Mouse (Mus musculus) intestine, embryonic 14.5 days (tissue): ENCODE data around the gene Map2k3. TPM values are rescaled to one million over a fixed set of nuclear protein-coding genes. Genes with fewer than 3 reads are reported as not detected.
A peak's percentile ranks its signal among the peaks of the same experiment; 100 is the strongest.

Experiments used
- ATAC-seq: fragments of 200-750 bp; cut with Nextera tagmentation; replicated peaks from 2 replicates; pipeline ENCODE4 v1.8.0; 2017; ENCODE audit warnings: low read depth, moderate number of reproducible peaks, moderate TSS enrichment, moderate library complexity; ENCODE audit not compliant: low FRiP score, low TSS enrichment
- DNase-seq: peaks from one replicate; pipeline ENCODE4 v3.0.0-alpha.2; 2018; ENCODE audit warnings: low spot score
- H3K27ac ChIP-seq: fragments of 300-500 bp; sonication (generic); 2 replicates; pipeline ENCODE4 v1.5.1; 2014; ENCODE audit warnings: low read depth, mild to moderate bottlenecking, control low read depth
- H3K27me3 ChIP-seq: fragments of 300-500 bp; sonication (generic); replicated peaks from 2 replicates; pipeline ENCODE4 v1.6.1; 2014; ENCODE audit warnings: low read length, control low read depth; ENCODE audit not compliant: control insufficient read depth, insufficient read depth
- H3K36me3 ChIP-seq: fragments of 300-500 bp; sonication (generic); 2 replicates; pipeline ENCODE4 v1.6.1; 2014; ENCODE audit warnings: low read length, control low read depth; ENCODE audit not compliant: control insufficient read depth, insufficient read depth
- H3K4me1 ChIP-seq: fragments of 300-500 bp; sonication (generic); replicated peaks from 2 replicates; pipeline ENCODE4 v1.6.1; 2014; ENCODE audit warnings: low read length, control low read depth, mixed read lengths; ENCODE audit not compliant: control insufficient read depth, insufficient read depth
- H3K4me2 ChIP-seq: fragments of 300-500 bp; sonication (generic); 2 replicates; pipeline ENCODE4 v1.6.1; 2014; ENCODE audit warnings: low read length
- H3K4me3 ChIP-seq: fragments of 300-500 bp; sonication (generic); 2 replicates; pipeline ENCODE4 v1.5.1; 2014; ENCODE audit warnings: low read depth, low read length, control low read depth, mixed read lengths
- H3K9ac ChIP-seq: fragments of 300-500 bp; sonication (generic); 2 replicates; pipeline ENCODE4 v1.6.1; 2014; ENCODE audit warnings: mild to moderate bottlenecking, low read length
- H3K9me3 ChIP-seq: fragments of 300-500 bp; sonication (generic); 2 replicates; pipeline ENCODE4 v1.6.1; 2016; ENCODE audit warnings: low read length, control low read depth; ENCODE audit not compliant: control insufficient read depth
- WGBS: fragments of 180-500 bp; shearing (Covaris S2); extraction: QIAGEN DNeasy Blood & Tissue Kit; methylation state at CpG from one replicate; pipeline ENCODE4 v1.1.7; 2014; 5-methylcytosine and 5-hydroxymethylcytosine counted together
- polyA plus RNA-seq: library from polyadenylated mRNA; unstranded; fragments of >200 nt; fragmentation: Nextera tagmentation; extraction: Ambion mirVana; gene quantifications from 2 replicates; pipeline ENCODE4 v1.2.1, GENCODE M21; 2014

Gene Map2k3
- polyA plus RNA-seq, 1 experiment from 2014 or later = 94.5 TPM

DNA sequence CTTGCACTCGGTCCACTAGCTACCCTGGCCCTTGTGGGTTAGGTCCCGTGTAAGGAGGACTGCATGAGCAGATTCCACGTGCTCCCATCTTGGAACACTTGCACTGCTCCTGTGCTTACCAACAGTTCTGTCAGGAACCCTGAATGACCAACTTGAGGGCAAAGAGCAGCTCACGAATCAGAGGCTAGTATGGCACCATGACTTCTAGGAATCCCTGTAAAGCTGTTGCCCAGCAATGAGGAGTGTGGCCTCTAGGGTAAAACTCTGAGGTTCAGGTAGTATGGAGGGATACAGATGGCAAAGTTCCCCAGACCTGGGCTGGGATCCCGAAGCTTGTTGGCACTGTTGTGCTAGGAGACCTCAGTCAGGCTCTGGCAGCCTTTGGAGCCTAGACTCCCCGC, 28.2 kb upstream of the Map2k3 start:
- Histone ChIP-seq H3K9me3 (no peaks in the 10 kb centered on the region), H3K4me2 (no peak overlapping the region), H3K9ac (no peak overlapping the region), H3K36me3 (peaks cover 29% of the 10 kb centered on the region), H3K4me1 (no peaks in the 10 kb centered on the region), H3K27me3 (no peaks in the 10 kb centered on the region), H3K4me3 (no peak overlapping the region), H3K27ac (no peak overlapping the region)
- 87% methylated on average over 6 of the region's 6 CpGs for WGBS
- DNase-seq (no peak), ATAC-seq (no peak)

DNA sequence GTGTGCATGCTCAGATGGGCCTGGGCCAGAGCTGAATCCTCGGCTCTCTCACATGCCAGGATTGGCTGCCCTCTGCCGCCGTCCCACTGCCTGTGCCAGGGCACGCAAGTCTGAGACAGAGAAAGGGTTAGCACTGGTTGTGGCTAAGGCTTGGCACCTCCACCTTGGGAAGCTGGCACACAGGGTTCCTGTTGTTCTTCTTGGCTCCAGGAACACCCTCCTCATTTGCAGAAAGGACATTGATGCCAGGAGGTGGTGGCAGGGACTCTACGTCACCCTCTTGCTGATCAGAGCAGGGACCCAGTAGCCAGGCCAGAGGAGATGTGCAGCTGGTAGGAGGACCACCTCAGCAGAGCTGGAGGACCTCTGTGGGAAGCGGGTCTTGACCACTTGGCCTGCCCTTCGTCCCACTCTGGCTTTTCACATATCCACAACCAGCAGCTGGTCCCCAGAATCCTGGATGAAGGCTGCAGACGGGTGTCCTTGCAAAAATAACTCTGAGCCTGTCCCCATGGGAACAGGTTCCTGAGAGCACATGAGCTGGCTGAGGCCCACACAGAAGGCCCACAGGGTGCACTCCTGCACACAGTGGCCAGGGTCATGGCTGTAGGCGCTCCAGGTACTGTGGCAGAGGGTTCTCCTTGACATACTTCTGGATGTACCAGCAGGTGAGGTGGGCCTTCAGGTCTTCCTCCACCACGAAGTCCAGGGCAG, 26.3 kb upstream of the Map2k3 start:
- no peak for ATAC-seq
- 91% methylated on average over 10 of the region's 10 CpGs for WGBS
- Histone ChIP-seq H3K9ac (no peak overlapping the region), H3K4me2 (no peak overlapping the region), H3K27ac (no peak overlapping the region), H3K36me3 (peaks cover 29% of the 10 kb centered on the region), H3K9me3 (no peaks in the 10 kb centered on the region), H3K4me3 (no peak overlapping the region), H3K27me3 (no peaks in the 10 kb centered on the region), H3K4me1 (no peaks in the 10 kb centered on the region)
- DNase-seq = no peak

DNA sequence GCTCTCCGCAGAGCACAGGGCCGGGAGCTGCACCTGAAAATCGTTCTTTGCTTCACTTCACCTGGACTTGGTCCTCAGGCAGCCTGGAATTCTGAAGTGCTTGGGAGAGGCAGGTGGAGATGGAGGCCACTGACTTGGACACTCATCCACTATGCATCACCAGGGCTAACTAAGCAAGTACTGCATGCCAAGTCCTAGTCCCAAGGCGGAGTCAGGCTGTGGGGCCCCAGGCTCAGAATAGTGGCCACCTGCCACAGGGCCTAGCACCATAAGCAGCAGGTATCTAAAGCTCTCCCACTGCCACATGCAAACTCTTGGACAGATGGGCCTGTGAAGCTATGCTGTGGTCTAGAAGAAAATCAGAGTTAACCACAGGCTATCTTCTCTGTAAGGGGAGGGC, 25.4 kb upstream of the Map2k3 start:
- H3K9ac ChIP-seq = no peak overlapping the region
- H3K4me2 ChIP-seq = no peak overlapping the region
- no peaks in the 10 kb centered on the region for H3K9me3 ChIP-seq
- 93% methylated on average over 4 of the region's 4 CpGs for WGBS
- no peak overlapping the region for H3K27ac ChIP-seq
- H3K4me3 ChIP-seq = no peak overlapping the region
- peaks cover 29% of the 10 kb centered on the region for H3K36me3 ChIP-seq
- no peak for ATAC-seq
- no peaks in the 10 kb centered on the region for H3K4me1 ChIP-seq
- no peaks in the 10 kb centered on the region for H3K27me3 ChIP-seq
- no peak for DNase-seq

DNA sequence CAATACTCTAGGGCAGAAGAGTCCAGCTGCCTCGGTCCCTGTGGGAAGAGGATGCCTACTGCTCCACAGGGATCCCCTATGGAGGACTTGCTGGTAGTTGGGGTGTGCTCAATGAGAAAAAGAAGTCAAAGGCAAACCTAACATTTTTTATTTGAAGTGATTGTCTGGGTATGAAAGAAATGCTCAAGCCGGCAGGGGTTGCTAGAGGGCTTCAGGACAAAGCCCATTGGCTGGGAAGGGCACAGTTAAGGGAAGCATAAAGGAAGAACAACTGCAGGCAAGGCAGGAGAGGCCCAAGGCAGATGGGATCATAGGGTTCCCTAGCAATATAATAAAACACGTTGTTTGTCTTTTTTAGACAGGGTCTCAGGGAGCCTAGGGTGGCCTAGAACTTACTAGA, 23.8 kb upstream of the Map2k3 start:
- WGBS = 54% methylated on average over 3 of the region's 3 CpGs
- H3K4me2 ChIP-seq = no peak overlapping the region
- no peaks in the 10 kb centered on the region for H3K27me3 ChIP-seq
- H3K4me3 ChIP-seq = no peak overlapping the region
- no peak overlapping the region for H3K9ac ChIP-seq
- no peak overlapping the region for H3K27ac ChIP-seq
- DNase-seq = no peak
- ATAC-seq = no peak
- peaks cover 7% of the 10 kb centered on the region for H3K4me1 ChIP-seq
- H3K36me3 ChIP-seq = peaks cover 29% of the 10 kb centered on the region
- H3K9me3 ChIP-seq = no peaks in the 10 kb centered on the region

DNA sequence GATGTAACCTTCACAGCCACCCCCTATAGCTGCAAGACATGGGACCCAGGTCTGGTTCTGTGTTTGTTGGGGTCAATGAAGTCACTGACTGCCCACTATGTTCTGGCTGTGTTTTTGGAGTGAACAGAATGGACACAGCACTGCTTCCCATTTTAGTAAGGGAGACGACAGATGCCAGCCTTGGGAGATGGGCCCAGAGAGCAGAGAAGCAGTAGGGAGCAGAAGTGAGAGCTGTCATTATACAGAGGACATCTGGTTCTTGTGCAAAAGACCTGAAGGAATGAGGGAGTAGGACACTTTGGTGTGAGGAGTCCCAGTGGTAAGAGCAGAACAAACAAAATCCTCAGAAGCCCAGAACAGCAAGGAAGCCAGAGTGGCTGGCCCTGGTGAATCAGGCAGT, 22.2 kb upstream of the Map2k3 start:
- H3K9ac ChIP-seq = no peak overlapping the region
- no peak for ATAC-seq
- WGBS = 79% methylated on average over 1 of the region's 1 CpGs
- no peak for DNase-seq
- H3K9me3 ChIP-seq = no peaks in the 10 kb centered on the region
- no peaks in the 10 kb centered on the region for H3K27me3 ChIP-seq
- H3K36me3 ChIP-seq = peaks cover 18% of the 10 kb centered on the region
- H3K4me2 ChIP-seq = no peak overlapping the region
- no peak overlapping the region for H3K4me3 ChIP-seq
- H3K27ac ChIP-seq = no peak overlapping the region
- H3K4me1 ChIP-seq = peaks cover 12% of the 10 kb centered on the region

DNA sequence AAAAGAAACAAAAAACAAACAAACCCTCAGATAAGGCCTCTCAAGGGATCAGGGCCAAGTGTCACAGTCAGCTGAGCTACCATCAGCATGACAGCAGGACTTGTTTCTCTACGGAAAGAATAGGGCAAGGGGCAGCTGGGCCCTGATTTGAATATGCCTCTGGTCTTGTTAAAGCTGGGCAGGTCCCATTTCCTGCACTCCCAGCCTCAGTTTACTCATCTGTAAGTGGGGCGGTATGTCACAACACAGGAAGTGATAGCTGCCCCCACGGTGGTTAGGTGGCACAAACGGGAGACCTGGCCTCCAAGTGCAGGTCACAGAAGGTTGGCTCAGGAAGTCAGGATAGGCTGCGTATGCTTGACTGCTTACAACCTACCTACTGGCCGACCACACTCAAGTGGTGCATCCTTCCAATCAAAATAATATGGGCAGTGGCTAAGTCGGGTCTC, 19.3 kb upstream of the Map2k3 start:
- Histone ChIP-seq H3K36me3 (no peaks in the 10 kb centered on the region), H3K4me2 (peak overlapping the region; percentile 84), H3K4me1 (peaks cover 15% of the 10 kb centered on the region), H3K4me3 (peak overlapping the region; percentile 83), H3K9me3 (no peaks in the 10 kb centered on the region), H3K9ac (peak overlapping the region; percentile 53), H3K27ac (no peak overlapping the region), H3K27me3 (no peaks in the 10 kb centered on the region)
- no peak for DNase-seq
- no peak for ATAC-seq
- WGBS = 29% methylated on average over 7 of the region's 7 CpGs

DNA sequence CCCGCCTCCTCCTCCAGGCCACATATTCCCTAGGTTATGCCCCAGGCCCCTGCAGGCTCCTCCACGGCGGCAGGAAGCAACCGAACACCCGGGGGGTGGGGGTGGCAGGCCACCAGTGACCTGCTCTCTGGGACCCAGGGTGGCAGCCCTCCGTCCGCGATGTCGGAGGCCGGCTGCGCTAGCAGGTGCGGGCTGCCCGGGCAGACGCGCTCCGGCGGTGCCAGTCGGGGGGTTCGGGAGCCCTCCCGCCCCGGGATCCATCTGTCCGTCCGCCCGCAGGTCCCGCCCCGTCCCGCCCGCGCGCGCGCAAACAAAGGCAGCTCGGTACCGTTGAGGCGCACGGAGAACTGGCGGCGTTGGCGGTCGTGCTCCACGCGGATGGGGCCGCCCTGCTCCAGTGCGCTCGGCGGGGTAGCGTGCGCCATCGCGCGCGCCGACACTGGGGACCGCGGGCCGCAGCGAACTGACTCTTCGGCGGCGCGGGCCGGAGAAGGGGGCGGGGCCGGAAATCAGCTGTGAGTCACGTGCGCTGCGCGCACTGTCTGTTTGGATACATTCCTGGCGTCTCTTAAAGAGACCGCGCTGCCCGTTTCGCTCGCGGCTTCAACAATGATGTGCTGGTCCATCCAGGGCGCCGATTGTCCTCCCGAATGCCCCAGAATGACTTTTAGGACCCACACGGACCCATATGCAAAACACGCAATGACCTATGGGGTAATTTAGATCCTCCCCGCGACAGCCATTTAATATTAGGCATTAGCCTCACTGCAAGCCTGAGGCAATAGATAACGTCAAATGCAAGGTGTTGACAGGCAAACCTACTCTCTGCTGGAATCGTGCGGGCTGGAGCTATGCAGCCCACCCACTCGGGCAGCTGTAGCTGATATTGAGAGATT, 18.3 kb upstream of the Map2k3 start:
- ATAC-seq (peak; percentile 87), DNase-seq (peak; percentile 93)
- no peaks in the 10 kb centered on the region for H3K9me3 ChIP-seq
- H3K4me2 ChIP-seq = peak overlapping the region; percentile 84
- no peaks in the 10 kb centered on the region for H3K36me3 ChIP-seq
- H3K9ac ChIP-seq = peak overlapping the region; percentile 53
- H3K4me3 ChIP-seq = peak overlapping the region; percentile 83
- H3K27me3 ChIP-seq = no peaks in the 10 kb centered on the region
- H3K4me1 ChIP-seq = peaks cover 15% of the 10 kb centered on the region
- WGBS = under 1% methylated on average over 81 of the region's 86 CpGs
- 0 out of 2 replicates have a peak overlapping the region, but pooled peaks have one; percentile 16 for H3K27ac ChIP-seq

DNA sequence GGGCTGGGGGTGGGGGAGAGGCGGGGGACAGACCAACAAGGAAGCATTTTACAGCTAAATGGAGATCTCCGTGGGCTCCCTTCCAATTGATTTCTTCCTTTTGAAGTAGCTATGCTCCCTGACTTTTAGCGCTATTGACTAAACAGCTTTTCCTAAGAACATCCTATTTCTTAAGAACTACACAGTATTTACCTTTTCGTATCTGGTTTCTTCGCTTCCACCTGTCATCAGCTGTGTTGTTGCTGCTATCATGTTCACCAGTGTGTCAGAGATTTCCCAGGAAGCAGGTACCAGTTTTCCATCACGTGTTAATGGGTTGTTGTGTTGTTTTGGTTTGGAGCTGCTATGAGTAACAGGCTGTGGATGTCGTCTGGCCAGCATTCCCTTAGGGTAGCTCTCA, 17.3 kb upstream of the Map2k3 start, which contains the start of gene Natd1:
Natd1 (minus strand) TSS at position 260 of the 400 bp plus-strand sequence.
- H3K27ac ChIP-seq = 0 out of 2 replicates have a peak within 1 kb of the TSS, but pooled peaks have one; percentile 16
- DNase-seq (no peak), ATAC-seq (no peak)
- no peaks in the 10 kb centered on the region for H3K27me3 ChIP-seq
- 31% methylated on average over 7 of the region's 7 CpGs for WGBS
- peak within 1 kb of the TSS; percentile 84 for H3K4me2 ChIP-seq
- no peaks in the 10 kb centered on the region for H3K9me3 ChIP-seq
- no peaks in the 10 kb centered on the region for H3K36me3 ChIP-seq
- peak within 1 kb of the TSS; percentile 53 for H3K9ac ChIP-seq
- peak within 1 kb of the TSS; percentile 83 for H3K4me3 ChIP-seq
- H3K4me1 ChIP-seq = peaks cover 15% of the 10 kb centered on the region
